Mouse (Mus musculus): ENCODE results near the gene Cst6. TPM values are rescaled to one million over a fixed set of nuclear protein-coding genes. Genes with fewer than 3 reads are reported as not detected.

Gene Cst6
- polyA plus RNA-seq, 1 experiment from 2014 or later: 9.7 TPM

- H3K9me3 ChIP-seq: no peaks in the 10 kb centered on the region
- H3K4me3 ChIP-seq: no peak overlapping the region
- WGBS: 81% methylated on average over 6 of the region's 6 CpGs
- ATAC-seq (ENCODE audit: low read depth): no peak
- H3K36me3 ChIP-seq: no peaks in the 10 kb centered on the region
- H3K27me3 ChIP-seq: peaks cover 5% of the 10 kb centered on the region; the same call in 1 of the 2 replicates
- H3K4me1 ChIP-seq (replicated peaks): peaks cover 7% of the 10 kb centered on the region
- H3K4me2 ChIP-seq: no peak overlapping the region
- no peak overlapping the region for H3K9ac ChIP-seq
- no peak overlapping the region for H3K27ac ChIP-seq (replicated peaks)
These were observed 3.9 kb downstream of the Cst6 start for GRCm38 (mm10) chr19:5345297-5346131.

GRCm38 (mm10) chr19:5341360-5341759 lies 8.0 kb downstream of the Cst6 start:
- Histone ChIP-seq H3K4me3 (no peak overlapping the region), H3K27ac (replicated peaks) (no peak overlapping the region), H3K4me2 (no peak overlapping the region), H3K9me3 (no peaks in the 10 kb centered on the region), H3K4me1 (replicated peaks) (no peaks in the 10 kb centered on the region), H3K27me3 (no peaks in the 10 kb centered on the region), H3K36me3 (no peaks in the 10 kb centered on the region), H3K9ac (no peak overlapping the region)
- 90% methylated on average over 7 of the region's 7 CpGs for WGBS
- no peak for ATAC-seq (ENCODE audit: low read depth)

- WGBS: 22% methylated on average over 5 of the region's 5 CpGs
- Histone ChIP-seq H3K27ac (replicated peaks) (no peak overlapping the region), H3K4me3 (no peak overlapping the region), H3K27me3 (no peaks in the 10 kb centered on the region), H3K4me2 (no peak overlapping the region), H3K4me1 (replicated peaks) (no peaks in the 10 kb centered on the region), H3K9ac (no peak overlapping the region), H3K36me3 (no peaks in the 10 kb centered on the region), H3K9me3 (no peaks in the 10 kb centered on the region)
- no peak for ATAC-seq (ENCODE audit: low read depth)
These were observed 11.4 kb downstream of the Cst6 start for GRCm38 (mm10) chr19:5337975-5338374.

GRCm38 (mm10) chr19:5335441-5335840 lies 13.9 kb downstream of the Cst6 start, which contains the start of gene Catsper1:
Gene Catsper1 (plus strand): TSS chr19:5335741.
- ATAC-seq (ENCODE audit: low read depth): no peak
- 90% methylated on average over 6 of the region's 6 CpGs for WGBS
- Histone ChIP-seq H3K4me2 (no peak within 1 kb of the TSS), H3K4me1 (replicated peaks) (no peaks in the 10 kb centered on the region), H3K9me3 (no peaks in the 10 kb centered on the region), H3K36me3 (no peaks in the 10 kb centered on the region), H3K4me3 (no peak within 1 kb of the TSS), H3K27ac (replicated peaks) (no peak within 1 kb of the TSS), H3K27me3 (no peaks in the 10 kb centered on the region), H3K9ac (no peak within 1 kb of the TSS)

- Histone ChIP-seq H3K9me3 (no peaks in the 10 kb centered on the region), H3K27me3 (no peaks in the 10 kb centered on the region), H3K4me3 (no peak overlapping the region), H3K9ac (no peak overlapping the region), H3K4me1 (replicated peaks) (no peaks in the 10 kb centered on the region), H3K36me3 (no peaks in the 10 kb centered on the region), H3K27ac (replicated peaks) (no peak overlapping the region), H3K4me2 (no peak overlapping the region)
- 72% methylated on average over 5 of the region's 5 CpGs for WGBS
- no peak for ATAC-seq (ENCODE audit: low read depth)
These were observed 14.6 kb downstream of the Cst6 start for GRCm38 (mm10) chr19:5334741-5335140.

GRCm38 (mm10) chr19:5327970-5328369 lies 21.4 kb downstream of the Cst6 start:
- Histone ChIP-seq H3K4me3 (no peak overlapping the region), H3K9ac (no peak overlapping the region), H3K27me3 (no peaks in the 10 kb centered on the region), H3K4me1 (replicated peaks) (no peaks in the 10 kb centered on the region), H3K36me3 (no peaks in the 10 kb centered on the region), H3K27ac (replicated peaks) (no peak overlapping the region), H3K4me2 (no peak overlapping the region), H3K9me3 (no peaks in the 10 kb centered on the region)
- no peak for ATAC-seq (ENCODE audit: low read depth)
- 73% methylated on average over 19 of the region's 19 CpGs for whole genome bisulfite sequencing

- no peaks in the 10 kb centered on the region for H3K27me3 ChIP-seq
- no peak overlapping the region for H3K27ac ChIP-seq (replicated peaks)
- H3K4me1 ChIP-seq (replicated peaks): no peaks in the 10 kb centered on the region
- WGBS: 63% methylated on average over 17 of the region's 17 CpGs
- H3K4me3 ChIP-seq: no peak overlapping the region
- ATAC-seq (ENCODE audit: low read depth): no peak
- no peak overlapping the region for H3K4me2 ChIP-seq
- no peak overlapping the region for H3K9ac ChIP-seq
- no peaks in the 10 kb centered on the region for H3K36me3 ChIP-seq
- no peaks in the 10 kb centered on the region for H3K9me3 ChIP-seq
These were observed 25.6 kb downstream of the Cst6 start for GRCm38 (mm10) chr19:5323801-5324200.

GRCm38 (mm10) chr19:5313189-5313588 lies 36.2 kb downstream of the Cst6 start:
- H3K36me3 ChIP-seq: no peaks in the 10 kb centered on the region
- no peaks in the 10 kb centered on the region for H3K27me3 ChIP-seq
- H3K27ac ChIP-seq (replicated peaks): no peak overlapping the region
- no peak overlapping the region for H3K4me2 ChIP-seq
- H3K4me1 ChIP-seq (replicated peaks): no peaks in the 10 kb centered on the region
- 90% methylated on average over 8 of the region's 8 CpGs for WGBS
- H3K4me3 ChIP-seq: no peak overlapping the region
- H3K9me3 ChIP-seq: peaks cover 6% of the 10 kb centered on the region
- no peak for ATAC-seq (ENCODE audit: low read depth)
- no peak overlapping the region for H3K9ac ChIP-seq

GRCm38 (mm10) chr19:5309025-5309424 lies 40.3 kb downstream of the Cst6 start:
- Histone ChIP-seq H3K9me3 (no peaks in the 10 kb centered on the region), H3K27me3 (peaks cover 17% of the 10 kb centered on the region), H3K4me2 (no peak overlapping the region), H3K27ac (replicated peaks) (no peak overlapping the region), H3K36me3 (peaks cover 39% of the 10 kb centered on the region), H3K4me1 (replicated peaks) (no peaks in the 10 kb centered on the region), H3K4me3 (no peak overlapping the region), H3K9ac (no peak overlapping the region)
- 82% methylated on average over 7 of the region's 7 CpGs for WGBS
- ATAC-seq (ENCODE audit: low read depth): no peak

GRCm38 (mm10) chr19:5306968-5307734 lies 42.2 kb downstream of the Cst6 start:
- H3K27ac ChIP-seq (replicated peaks): no peak overlapping the region
- peaks cover 17% of the 10 kb centered on the region for H3K27me3 ChIP-seq
- 37% methylated on average over 98 of the region's 98 CpGs for WGBS
- no peaks in the 10 kb centered on the region for H3K9me3 ChIP-seq
- no peak for ATAC-seq (ENCODE audit: low read depth)
- no peak overlapping the region for H3K9ac ChIP-seq
- H3K4me1 ChIP-seq (replicated peaks): no peaks in the 10 kb centered on the region
- H3K36me3 ChIP-seq: peaks cover 57% of the 10 kb centered on the region
- H3K4me3 ChIP-seq: peak overlapping the region; percentile 11; the same call in 1 of the 2 replicates
- peak overlapping the region; percentile 34 for H3K4me2 ChIP-seq

GRCm38 (mm10) chr19:5306279-5306678 lies 43.1 kb downstream of the Cst6 start:
- Histone ChIP-seq H3K27me3 (peaks cover 17% of the 10 kb centered on the region), H3K9me3 (no peaks in the 10 kb centered on the region), H3K36me3 (peaks cover 57% of the 10 kb centered on the region), H3K4me1 (replicated peaks) (no peaks in the 10 kb centered on the region), H3K4me3 (no peak overlapping the region), H3K9ac (no peak overlapping the region), H3K4me2 (no peak overlapping the region), H3K27ac (replicated peaks) (no peak overlapping the region)
- ATAC-seq (ENCODE audit: low read depth): no peak
- 87% methylated on average over 6 of the region's 6 CpGs for WGBS

- no peak overlapping the region for H3K9ac ChIP-seq
- no peak overlapping the region for H3K27ac ChIP-seq (replicated peaks)
- no peaks in the 10 kb centered on the region for H3K9me3 ChIP-seq
- H3K36me3 ChIP-seq: peaks cover 50% of the 10 kb centered on the region
- no peak overlapping the region for H3K4me3 ChIP-seq
- H3K4me1 ChIP-seq (replicated peaks): peaks cover 31% of the 10 kb centered on the region
- WGBS: 23% methylated on average over 4 of the region's 4 CpGs
- H3K4me2 ChIP-seq: no peak overlapping the region
- no peak for ATAC-seq (ENCODE audit: low read depth)
- H3K27me3 ChIP-seq: peaks cover 11% of the 10 kb centered on the region
These were observed 46.9 kb downstream of the Cst6 start for GRCm38 (mm10) chr19:5302455-5302854.
